Mouse (Mus musculus) bone marrow, adult 2 months (tissue): ENCODE results near the gene Edn2. TPM values are rescaled to one million over a fixed set of nuclear protein-coding genes. Genes with fewer than 3 reads are reported as not detected.

Source experiments
- H3K27ac ChIP-seq: fragments of 200-500 bp; 2 replicates; pipeline ENCODE4 v1.5.1; 2012; ENCODE audit warnings: low read depth, mild to moderate bottlenecking, control low read depth, inconsistent platforms, low read length; ENCODE audit not compliant: control insufficient read depth, poor library complexity, insufficient read depth
- H3K4me1 ChIP-seq: fragments of 200-500 bp; 2 replicates; pipeline ENCODE4 v1.6.1; 2011; ENCODE audit warnings: low read length; ENCODE audit not compliant: control insufficient read depth, insufficient read depth
- H3K4me3 ChIP-seq: fragments of 200-500 bp; replicated peaks from 2 replicates; pipeline ENCODE3; 2011; ENCODE audit warnings: mild to moderate bottlenecking, low read depth, low read length, control low read depth; ENCODE audit not compliant: control insufficient read depth
- CTCF ChIP-seq: fragments of 200-500 bp; IDR thresholded peaks from 2 replicates; pipeline ENCODE4 v1.5.1; 2011; ENCODE audit warnings: low read length, control low read depth; ENCODE audit not compliant: control insufficient read depth, insufficient read depth
- POLR2A ChIP-seq: fragments of 200-500 bp; IDR thresholded peaks from 2 replicates; pipeline ENCODE4 v1.6.1; 2011; ENCODE audit warnings: low read depth, mild to moderate bottlenecking, control low read depth, low read length, borderline replicate concordance; ENCODE audit not compliant: control insufficient read depth
- WGBS: fragments of 180-500 bp; shearing (Covaris S2); methylation state at CpG from one replicate; pipeline ENCODE4 v1.1.7; 2018; 5-methylcytosine and 5-hydroxymethylcytosine counted together
- polyA plus RNA-seq: library from polyadenylated mRNA; stranded (reverse); fragments of >200 nt; gene quantifications from 2 replicates; pipeline ENCODE4 v1.2.4, GENCODE M21; 2011; ENCODE audit warnings: low replicate concordance; ENCODE audit not compliant: missing spikeins, insufficient read depth, insufficient read length

Gene Edn2
- polyA plus RNA-seq, 1 experiment, result not detected

DNA sequence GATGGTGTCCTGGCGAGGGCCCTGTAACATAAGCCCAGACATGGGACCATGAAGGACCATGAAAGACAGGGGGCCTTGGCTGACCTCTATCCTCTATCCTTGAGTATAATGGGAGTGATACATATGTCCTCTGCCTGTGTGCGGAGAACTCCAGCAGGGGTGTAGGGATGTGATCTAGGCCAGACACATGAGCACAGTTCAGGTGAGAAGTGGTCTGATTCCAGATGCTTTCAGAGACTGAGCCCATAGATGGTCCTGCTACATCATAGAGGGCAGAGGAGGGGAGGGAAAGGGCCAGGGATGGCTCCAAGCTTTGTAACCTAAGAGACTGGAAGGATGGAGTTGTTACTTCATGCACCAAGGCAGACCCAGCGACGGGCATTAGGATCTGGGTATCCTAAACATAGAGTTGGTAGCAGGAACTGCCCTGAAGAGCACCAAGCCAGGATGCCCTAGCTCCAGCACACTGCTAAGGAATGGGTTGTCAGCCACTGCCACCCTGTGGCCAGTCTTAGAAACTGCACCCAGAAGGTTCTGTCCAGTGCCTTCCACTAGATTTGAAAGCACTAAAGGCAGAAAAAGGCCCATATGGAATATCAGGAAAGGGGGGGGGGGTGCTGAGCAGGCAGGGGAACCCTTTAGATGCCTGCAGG is 31.6 kb upstream of the Edn2 start:
- TF ChIP-seq POLR2A, result no peak
- TF ChIP-seq CTCF, result peak; percentile 88
- no peak overlapping the region for H3K4me3 ChIP-seq
- WGBS, result 44% methylated on average over 4 of the region's 4 CpGs
- no peaks in the 10 kb centered on the region for H3K4me1 ChIP-seq
- H3K27ac ChIP-seq, result no peak overlapping the region

DNA sequence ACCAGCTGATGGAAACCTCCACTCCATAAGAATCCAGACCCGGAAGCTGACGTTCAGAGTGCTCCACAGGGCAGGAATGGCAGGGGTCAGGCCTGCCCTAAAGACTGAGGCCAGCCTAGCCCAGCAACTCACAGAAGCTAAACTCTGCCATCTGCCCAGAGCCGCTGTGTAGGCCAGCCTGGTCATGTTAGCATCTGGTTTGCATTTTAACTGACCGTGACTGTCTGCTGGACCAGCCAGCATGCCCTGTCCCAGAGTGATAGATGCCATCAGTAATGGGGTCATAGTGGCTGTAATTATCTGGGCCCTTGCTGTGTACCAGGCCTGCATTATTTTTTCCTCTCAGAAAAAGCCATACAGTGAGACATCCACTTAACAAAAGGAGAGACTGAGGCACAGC is 30.1 kb upstream of the Edn2 start:
- no peak overlapping the region for H3K4me3 ChIP-seq
- TF ChIP-seq CTCF, result no peak
- no peak for TF ChIP-seq POLR2A
- no peak overlapping the region for H3K27ac ChIP-seq
- WGBS, result 83% methylated on average over 4 of the region's 4 CpGs
- no peaks in the 10 kb centered on the region for H3K4me1 ChIP-seq

DNA sequence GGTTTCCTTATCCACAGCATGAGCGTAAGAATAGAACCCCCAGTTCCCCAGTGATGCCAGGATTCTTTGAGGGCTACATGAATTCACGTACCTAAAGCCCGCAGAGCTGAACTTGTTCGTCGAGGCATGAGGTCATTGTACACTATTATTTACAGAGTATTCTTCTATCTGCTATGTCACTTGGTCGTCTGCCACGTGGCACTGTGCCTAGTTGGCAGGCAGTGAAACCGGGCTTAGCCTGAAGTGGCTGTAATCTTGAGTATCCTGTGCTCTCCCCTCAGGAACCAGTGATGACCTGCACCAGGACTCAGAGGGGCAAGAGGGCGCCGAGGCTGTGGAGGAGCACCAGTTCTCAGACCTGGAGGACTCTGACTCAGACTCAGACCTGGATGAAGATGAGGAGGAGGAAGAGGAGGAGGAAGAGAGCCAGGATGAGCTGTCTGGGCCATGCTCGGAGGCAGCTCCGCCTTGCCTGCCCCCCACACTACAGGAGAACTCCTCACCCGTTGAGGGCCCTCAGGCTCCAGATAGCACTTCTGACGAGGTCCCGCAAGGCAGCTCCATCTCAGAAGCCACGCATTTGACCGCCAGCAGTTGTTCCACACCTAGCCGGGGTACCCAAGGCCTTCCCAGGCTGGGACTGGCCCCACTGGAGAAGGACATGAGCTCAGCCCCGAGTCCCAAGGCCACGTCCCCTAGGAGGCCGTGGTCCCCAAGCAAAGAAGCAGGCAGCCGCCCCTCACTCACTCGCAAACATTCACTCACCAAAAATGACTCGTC is 29.4 kb upstream of the Edn2 start:
- H3K27ac ChIP-seq, result no peak overlapping the region
- no peaks in the 10 kb centered on the region for H3K4me1 ChIP-seq
- H3K4me3 ChIP-seq, result no peak overlapping the region
- 84% methylated on average over 24 of the region's 24 CpGs for WGBS
- TF ChIP-seq CTCF, result no peak
- no peak for TF ChIP-seq POLR2A

DNA sequence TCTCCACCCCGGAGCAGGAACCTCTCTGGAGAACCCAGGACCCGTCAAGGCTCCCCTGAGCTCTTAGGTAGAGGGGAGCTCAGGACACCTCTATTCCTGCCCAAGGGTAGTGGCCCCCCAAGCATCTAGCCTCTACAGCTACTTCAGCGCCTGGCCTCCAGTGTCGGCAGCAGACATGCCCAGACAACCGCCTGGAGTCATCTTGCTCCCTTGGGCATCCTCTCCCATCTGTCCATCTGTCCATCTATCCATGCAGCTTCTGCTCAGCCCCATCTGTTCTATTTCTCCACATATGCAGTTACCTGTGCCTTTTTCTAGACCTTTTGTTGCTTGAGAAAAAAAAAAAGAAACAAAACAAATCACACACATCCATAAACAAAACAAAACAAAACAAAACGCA is 26.8 kb upstream of the Edn2 start:
- no peak for TF ChIP-seq POLR2A
- no peak for TF ChIP-seq CTCF
- WGBS, result 79% methylated on average over 6 of the region's 6 CpGs
- H3K4me1 ChIP-seq, result no peaks in the 10 kb centered on the region
- no peak overlapping the region for H3K4me3 ChIP-seq
- H3K27ac ChIP-seq, result no peak overlapping the region

DNA sequence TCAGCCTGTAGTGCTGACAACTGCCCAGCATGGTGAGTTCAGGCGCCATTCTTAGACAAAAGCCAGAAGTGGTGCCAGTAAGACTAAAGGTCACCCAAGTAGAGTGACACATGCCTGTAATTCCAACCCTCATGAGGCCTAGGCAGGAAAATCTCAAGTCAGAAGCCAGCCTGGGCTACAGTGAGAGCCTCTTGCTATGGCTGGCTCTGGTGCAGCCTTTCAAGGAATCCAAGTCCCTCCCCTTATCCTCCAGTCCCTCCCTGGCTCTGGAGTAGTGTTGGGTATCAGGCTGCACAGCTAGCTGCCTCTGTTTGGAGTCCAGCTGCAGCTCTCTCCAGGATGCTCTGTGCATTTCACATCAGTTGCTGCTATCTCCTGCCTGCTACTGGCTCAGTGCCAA is 19.2 kb upstream of the Edn2 start:
- 67% methylated on average over 1 of the region's 1 CpGs for WGBS
- no peak overlapping the region for H3K4me3 ChIP-seq
- TF ChIP-seq POLR2A (no peak), CTCF (no peak)
- no peak overlapping the region for H3K27ac ChIP-seq
- no peaks in the 10 kb centered on the region for H3K4me1 ChIP-seq

DNA sequence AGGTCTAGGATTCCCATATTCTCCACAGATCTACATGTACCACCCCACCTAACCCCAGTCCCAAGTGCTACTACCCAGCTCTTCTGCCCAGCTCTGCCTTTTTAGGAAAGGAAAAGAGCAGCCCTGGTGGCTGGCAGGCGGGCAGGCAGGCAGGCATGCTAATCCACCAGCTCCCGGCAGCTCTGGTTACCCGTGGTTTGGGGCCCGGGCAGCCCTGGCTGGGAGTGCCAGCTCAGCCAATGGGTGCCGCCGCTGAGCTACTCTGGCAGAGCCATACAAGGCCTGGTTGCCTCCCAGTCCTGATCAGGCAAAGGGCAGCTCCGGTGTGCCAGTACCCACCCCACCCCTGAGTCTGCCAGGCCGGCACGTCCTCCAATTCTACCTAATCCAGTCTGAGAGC is 18.1 kb upstream of the Edn2 start:
- WGBS, result 78% methylated on average over 9 of the region's 9 CpGs
- no peak for TF ChIP-seq CTCF
- TF ChIP-seq POLR2A, result no peak
- H3K4me1 ChIP-seq, result no peaks in the 10 kb centered on the region

DNA sequence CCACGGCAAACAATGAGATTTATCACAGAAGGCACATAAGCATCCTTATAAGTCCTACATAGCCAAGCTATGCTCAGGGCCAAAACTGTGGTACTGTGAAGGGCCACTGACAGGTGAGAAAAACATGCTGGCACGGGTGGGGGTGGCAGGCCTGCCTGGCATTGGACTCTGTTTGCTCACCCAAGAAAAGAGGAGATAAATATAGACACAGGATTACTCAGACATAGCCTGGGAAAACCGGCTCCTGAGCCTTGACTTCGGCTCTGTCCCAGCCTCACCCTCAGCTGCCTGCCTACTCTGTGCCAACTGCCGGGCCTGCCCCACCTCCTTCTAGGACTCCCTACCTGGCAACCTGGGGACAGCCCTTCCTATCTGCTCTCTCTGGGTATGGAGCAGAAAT is 16.7 kb upstream of the Edn2 start:
- Histone ChIP-seq H3K4me1 (no peaks in the 10 kb centered on the region), H3K4me3 (no peak overlapping the region), H3K27ac (no peak overlapping the region)
- TF ChIP-seq CTCF (no peak), POLR2A (no peak)
- WGBS, result 80% methylated on average over 5 of the region's 5 CpGs

More for the DNA sequence above, 18.1 kb upstream of the Edn2 start:
- no peak overlapping the region for H3K4me3 ChIP-seq
- no peak overlapping the region for H3K27ac ChIP-seq

DNA sequence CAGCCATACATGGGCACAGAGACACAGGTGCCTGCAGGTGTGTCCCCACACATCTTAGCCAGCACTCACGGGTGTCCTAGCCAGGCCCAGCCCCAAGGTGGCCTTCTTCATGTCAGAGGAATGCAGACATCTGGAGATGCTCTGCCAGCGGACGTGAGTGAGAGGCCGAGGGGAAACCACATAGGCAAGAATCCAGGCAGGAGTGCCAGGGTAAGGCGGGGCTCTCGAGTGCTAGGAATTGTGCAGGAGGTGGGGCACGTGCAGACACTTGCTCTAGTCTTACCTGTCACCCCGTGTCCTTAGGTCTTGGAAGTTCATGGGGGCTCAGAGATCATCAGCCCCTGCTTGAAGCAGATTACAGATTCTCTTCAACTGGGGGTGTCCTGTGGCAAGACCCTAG is 15.1 kb upstream of the Edn2 start:
- 73% methylated on average over 8 of the region's 8 CpGs for whole genome bisulfite sequencing

More for the DNA sequence above, 15.1 kb upstream of the Edn2 start:
- Histone ChIP-seq H3K4me3 (no peak overlapping the region), H3K4me1 (no peaks in the 10 kb centered on the region), H3K27ac (no peak overlapping the region)
- TF ChIP-seq CTCF, result no peak
- no peak for TF ChIP-seq POLR2A
